Mouse (Mus musculus): ENCODE data around the gene Larp4b. TPM values are rescaled to one million over a fixed set of nuclear protein-coding genes. Genes with fewer than 3 reads are reported as not detected.

Gene Larp4b
- total and polyA plus RNA-seq, 2 experiments from 2014 or later = 31.7 to 82.6 TPM

GRCm38 (mm10) chr13:9195565-9195964 lies 101.9 kb downstream of the Larp4b start:
- Histone ChIP-seq H3K9me3 (ENCODE audit: low read length) (no peaks in the 10 kb centered on the region), H3K9ac (no peak overlapping the region), H3K4me3 (ENCODE audit: low read depth, low read length) (no peak overlapping the region), H3K27ac (ENCODE audit: low read depth, low read length) (no peak overlapping the region), H3K4me2 (ENCODE audit: low read depth) (no peak overlapping the region), H3K4me1 (ENCODE audit: insufficient read depth) (no peaks in the 10 kb centered on the region), H3K36me3 (ENCODE audit: insufficient read depth) (no peaks in the 10 kb centered on the region), H3K27me3 (ENCODE audit: insufficient read depth, low read length) (no peaks in the 10 kb centered on the region)
- WGBS = 71% methylated on average over 4 of the region's 4 CpGs
- TF ChIP-seq CTCF (IDR thresholded peaks at IDR 0.05; ENCODE audit: low read depth) = 0 out of 2 replicates have a peak, but pooled peaks have one; percentile 10
- DNase-seq = no peak
- no peak for ATAC-seq

GRCm38 (mm10) chr13:9198106-9198505 lies 104.4 kb downstream of the Larp4b start:
- DNase-seq = no peak
- WGBS = 78% methylated on average over 3 of the region's 3 CpGs

DNA sequence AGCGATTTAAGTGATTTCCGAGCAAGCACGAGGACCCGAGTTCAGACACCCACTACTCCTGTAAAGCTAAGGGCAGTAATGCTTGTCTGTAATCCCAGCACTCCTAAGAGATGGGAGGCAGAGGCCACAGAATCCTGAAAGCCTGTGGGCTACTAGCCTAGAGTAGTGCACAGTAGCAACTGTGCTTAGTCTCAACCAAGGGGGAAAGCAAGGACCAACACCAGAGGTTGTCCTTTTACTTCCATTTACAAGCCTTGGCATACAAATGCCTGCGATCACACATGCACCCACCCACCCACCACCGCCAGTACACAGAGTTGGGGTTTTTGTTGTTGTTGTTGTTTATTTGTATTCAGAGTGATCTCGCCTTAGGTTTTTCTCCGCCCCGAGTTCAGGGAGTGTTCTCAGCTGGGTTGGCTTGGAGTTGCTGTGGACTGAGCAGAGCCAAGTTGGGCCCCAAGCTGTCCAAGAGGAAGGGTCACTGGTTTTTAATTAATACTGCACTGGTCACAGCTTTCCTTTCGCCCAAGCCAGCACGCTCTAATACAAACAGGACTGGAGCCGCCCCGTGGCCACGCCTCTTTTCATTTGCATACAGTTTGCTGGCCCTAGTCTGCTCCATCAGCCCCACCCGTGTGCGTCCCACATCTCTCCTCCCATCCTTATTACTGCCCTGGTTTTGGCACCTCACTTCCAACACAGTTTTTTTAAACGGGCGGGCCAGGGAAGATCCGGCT lies 105.2 kb downstream of the Larp4b start:
- H3K9me3 ChIP-seq (ENCODE audit: low read length) = no peaks in the 10 kb centered on the region
- 30% methylated on average over 19 of the region's 19 CpGs for WGBS
- H3K36me3 ChIP-seq (ENCODE audit: insufficient read depth) = no peaks in the 10 kb centered on the region
- H3K27ac ChIP-seq (ENCODE audit: low read depth, low read length) = no peak overlapping the region
- no peaks in the 10 kb centered on the region for H3K4me1 ChIP-seq (ENCODE audit: insufficient read depth)
- DNase-seq (no peak), ATAC-seq (peak; percentile 79)
- no peaks in the 10 kb centered on the region for H3K27me3 ChIP-seq (ENCODE audit: insufficient read depth, low read length)
- no peak overlapping the region for H3K4me3 ChIP-seq (ENCODE audit: low read depth, low read length)
- no peak for TF ChIP-seq CTCF (IDR thresholded peaks at IDR 0.05; ENCODE audit: low read depth)
- no peak overlapping the region for H3K9ac ChIP-seq
- peak overlapping the region; percentile 37 for H3K4me2 ChIP-seq (ENCODE audit: low read depth)

More at GRCm38 (mm10) chr13:9198106-9198505, 104.4 kb downstream of the Larp4b start:
- TF ChIP-seq CTCF (IDR thresholded peaks at IDR 0.05; ENCODE audit: low read depth) = no peak
- H3K27ac ChIP-seq (ENCODE audit: low read depth, low read length) = no peak overlapping the region
- no peak overlapping the region for H3K4me2 ChIP-seq (ENCODE audit: low read depth)
- no peaks in the 10 kb centered on the region for H3K27me3 ChIP-seq (ENCODE audit: insufficient read depth, low read length)
- H3K9me3 ChIP-seq (ENCODE audit: low read length) = no peaks in the 10 kb centered on the region
- H3K4me3 ChIP-seq (ENCODE audit: low read depth, low read length) = no peak overlapping the region
- no peak overlapping the region for H3K9ac ChIP-seq
- no peaks in the 10 kb centered on the region for H3K4me1 ChIP-seq (ENCODE audit: insufficient read depth)
- ATAC-seq = no peak
- no peaks in the 10 kb centered on the region for H3K36me3 ChIP-seq (ENCODE audit: insufficient read depth)

- TF ChIP-seq CTCF (IDR thresholded peaks at IDR 0.05; ENCODE audit: low read depth) = no peak
- ATAC-seq (0 out of 2 replicates have a peak, but pooled peaks have one; percentile 12), DNase-seq (no peak)
- Histone ChIP-seq H3K36me3 (ENCODE audit: insufficient read depth) (no peaks in the 10 kb centered on the region), H3K27ac (ENCODE audit: low read depth, low read length) (no peak overlapping the region), H3K27me3 (ENCODE audit: insufficient read depth, low read length) (no peaks in the 10 kb centered on the region), H3K9me3 (ENCODE audit: low read length) (no peaks in the 10 kb centered on the region), H3K4me1 (ENCODE audit: insufficient read depth) (no peaks in the 10 kb centered on the region), H3K9ac (no peak overlapping the region), H3K4me2 (ENCODE audit: low read depth) (peak overlapping the region; percentile 37), H3K4me3 (ENCODE audit: low read depth, low read length) (no peak overlapping the region)
- 35% methylated on average over 2 of the region's 2 CpGs for WGBS
Measured at GRCm38 (mm10) chr13:9199465-9199844, 105.8 kb downstream of the Larp4b start.

GRCm38 (mm10) chr13:9222761-9223405 lies 129.2 kb downstream of the Larp4b start:
- DNase-seq = no peak
- H3K27ac ChIP-seq (ENCODE audit: low read depth, low read length) = no peak overlapping the region
- H3K9me3 ChIP-seq (ENCODE audit: low read length) = no peaks in the 10 kb centered on the region
- H3K9ac ChIP-seq = no peak overlapping the region
- TF ChIP-seq CTCF (IDR thresholded peaks at IDR 0.05; ENCODE audit: low read depth) = no peak
- no peak for ATAC-seq
- no peaks in the 10 kb centered on the region for H3K4me1 ChIP-seq (ENCODE audit: insufficient read depth)
- WGBS = 82% methylated on average over 9 of the region's 9 CpGs
- H3K36me3 ChIP-seq (ENCODE audit: insufficient read depth) = no peaks in the 10 kb centered on the region
- no peak overlapping the region for H3K4me2 ChIP-seq (ENCODE audit: low read depth)
- H3K4me3 ChIP-seq (ENCODE audit: low read depth, low read length) = no peak overlapping the region
- no peaks in the 10 kb centered on the region for H3K27me3 ChIP-seq (ENCODE audit: insufficient read depth, low read length)

Other genes with a start within 250 kb of the Larp4b start
- 57.8 and 75.9 TPM in 2 replicates for gene Wdr37, start 222.0 kb upstream of the Larp4b start, total RNA-seq (2014; rRNA removed)
- 25.7 and 32.5 TPM in 2 replicates for gene Wdr37, start 222.0 kb upstream of the Larp4b start, polyA plus RNA-seq (2015; fragmentation: Nextera tagmentation; extraction: Ambion mirVana)
- 61.0 and 86.9 TPM in 2 replicates for gene Idi1, start 208.4 kb upstream of the Larp4b start, total RNA-seq (2014; rRNA removed)
- gene Idi1, start 208.4 kb upstream of the Larp4b start, polyA plus RNA-seq (2015; fragmentation: Nextera tagmentation; extraction: Ambion mirVana) = 56.3 and 74.9 TPM in 2 replicates
- gene Gm9745, start 145.7 kb upstream of the Larp4b start, total RNA-seq (2014; rRNA removed) = not detected in 2 replicates
- gene Gm9745, start 145.7 kb upstream of the Larp4b start, polyA plus RNA-seq (2015; fragmentation: Nextera tagmentation; extraction: Ambion mirVana) = not detected in 2 replicates
- gene Idi2, start 141.0 kb upstream of the Larp4b start, total RNA-seq (2014; rRNA removed) = not detected in 2 replicates
- not detected in 2 replicates for gene Idi2, start 141.0 kb upstream of the Larp4b start, polyA plus RNA-seq (2015; fragmentation: Nextera tagmentation; extraction: Ambion mirVana)
- gene Gtpbp4, start 97.8 kb upstream of the Larp4b start, total RNA-seq (2014; rRNA removed) = 30.2 and 33.7 TPM in 2 replicates
- 54.6 and 59.4 TPM in 2 replicates for gene Gtpbp4, start 97.8 kb upstream of the Larp4b start, polyA plus RNA-seq (2015; fragmentation: Nextera tagmentation; extraction: Ambion mirVana)
- 59.5 and 67.4 TPM in 2 replicates for gene Dip2c, start 182.6 kb downstream of the Larp4b start, total RNA-seq (2014; rRNA removed)
- 6.3 and 8.8 TPM in 2 replicates for gene Dip2c, start 182.6 kb downstream of the Larp4b start, polyA plus RNA-seq (2015; fragmentation: Nextera tagmentation; extraction: Ambion mirVana)

Data from forebrain, postnatal 0 days (tissue).